Mouse (Mus musculus) liver, postnatal 0 days (tissue): ENCODE results near the gene Tjp3.

Source experiments
- CTCF ChIP-seq: sonication (generic); IDR thresholded peaks from 2 replicates; pipeline ENCODE4 v1.5.1; 2016; ENCODE audit warnings: antibody characterized with exemption, low read depth
- EP300 ChIP-seq: IDR thresholded peaks from 2 replicates; pipeline ENCODE4 v1.6.1; 2016; ENCODE audit warnings: antibody characterized with exemption, low read depth, mild to moderate bottlenecking

- TF ChIP-seq EP300: no peak
- TF ChIP-seq CTCF: no peak
These were observed 9.0 kb upstream of the Tjp3 start for GRCm38 (mm10) chr10:81300352-81300907.
